Mouse (Mus musculus) kidney, adult 2 months (tissue): ENCODE measurements around the gene Tmem254a.
"Not testable (repeated sequence)": the region's sequence is repeated elsewhere in the genome, so short reads cannot be mapped to it uniquely, and the experiment has no call there.

Experiments used
- CTCF ChIP-seq: fragments of 200-500 bp; conservative IDR thresholded peaks from 2 replicates; pipeline ENCODE4 v1.5.1; 2011; ENCODE audit warnings: low read depth, mild to moderate bottlenecking, control low read depth, low read length, moderate library complexity, mixed read lengths; ENCODE audit not compliant: insufficient read depth, insufficient read length
- POLR2A ChIP-seq: fragments of 200-500 bp; IDR thresholded peaks from one replicate; pipeline ENCODE4 v1.6.1; 2011; ENCODE audit warnings: low read depth, low read length, control low read depth

- not testable (repeated sequence) for TF ChIP-seq CTCF, POLR2A
Observed at GRCm38 (mm10) chr14:25905243-25905642, 22.2 kb downstream of the Tmem254a start.
